Mouse (Mus musculus) kidney, adult 2 months (tissue): ENCODE measurements around the gene Nr0b2.

ENCODE experiments used
- CTCF ChIP-seq: fragments of 200-500 bp; conservative IDR thresholded peaks from 2 replicates; pipeline ENCODE4 v1.5.1; 2011; ENCODE audit warnings: low read depth, mild to moderate bottlenecking, control low read depth, low read length, moderate library complexity, mixed read lengths; ENCODE audit not compliant: insufficient read depth, insufficient read length
- POLR2A ChIP-seq: fragments of 200-500 bp; IDR thresholded peaks from one replicate; pipeline ENCODE4 v1.6.1; 2011; ENCODE audit warnings: low read depth, low read length, control low read depth

- TF ChIP-seq POLR2A (no peak), CTCF (no peak)
These were observed 513 bp downstream of the Nr0b2 start for GRCm38 (mm10) chr4:133553448-133554330.
